Mouse (Mus musculus) neural tube, embryonic 14.5 days (tissue): ENCODE data around the gene Ercc2. TPM values are rescaled to one million over a fixed set of nuclear protein-coding genes. Genes with fewer than 3 reads are reported as not detected.

Experiments used
- ATAC-seq: fragments of 200-750 bp; cut with Nextera tagmentation; 2 replicates; pipeline ENCODE4 v1.8.0; 2017; ENCODE audit warnings: low read depth, mild to moderate bottlenecking, moderate TSS enrichment, moderate library complexity
- H3K27ac ChIP-seq: fragments of 300-500 bp; sonication (generic); 2 replicates; pipeline ENCODE4 v1.5.1; 2014; ENCODE audit warnings: low read depth, mild to moderate bottlenecking, control low read depth, low read length, moderate library complexity, mixed read lengths
- H3K27me3 ChIP-seq: fragments of 300-500 bp; sonication (generic); 2 replicates; pipeline ENCODE4 v1.6.1; 2014; ENCODE audit warnings: low read length; ENCODE audit not compliant: control insufficient read depth, insufficient read depth
- H3K36me3 ChIP-seq: fragments of 300-500 bp; sonication (generic); 2 replicates; pipeline ENCODE4 v1.6.1; 2014; ENCODE audit warnings: low read length, mixed read lengths; ENCODE audit not compliant: control insufficient read depth, insufficient read depth
- H3K4me1 ChIP-seq: fragments of 300-500 bp; sonication (generic); 2 replicates; pipeline ENCODE4 v1.6.1; 2014; ENCODE audit warnings: low read length; ENCODE audit not compliant: control insufficient read depth, insufficient read depth
- H3K4me2 ChIP-seq: fragments of 300-500 bp; sonication (generic); 2 replicates; pipeline ENCODE4 v1.6.1; 2014; ENCODE audit warnings: mild to moderate bottlenecking, low read depth, low read length, control low read depth
- H3K4me3 ChIP-seq: fragments of 300-500 bp; sonication (generic); 2 replicates; pipeline ENCODE4 v1.5.1; 2014; ENCODE audit warnings: low read depth, low read length, control low read depth, mixed read lengths
- H3K9ac ChIP-seq: fragments of 300-500 bp; sonication (generic); replicated peaks from 2 replicates; pipeline ENCODE4 v1.6.1; 2014; ENCODE audit warnings: low read depth, mild to moderate bottlenecking, control low read depth, low read length, mixed read lengths
- H3K9me3 ChIP-seq: fragments of 300-500 bp; sonication (generic); 2 replicates; pipeline ENCODE4 v1.6.1; 2016; ENCODE audit warnings: low read length; ENCODE audit not compliant: control insufficient read depth
- WGBS: fragments of 180-500 bp; shearing (Covaris S2); extraction: QIAGEN DNeasy Blood & Tissue Kit; methylation state at CpG from one replicate; pipeline ENCODE4 v1.1.7; 2014; 5-methylcytosine and 5-hydroxymethylcytosine counted together
- polyA plus RNA-seq: library from polyadenylated mRNA; unstranded; fragments of >200 nt; fragmentation: Nextera tagmentation; extraction: Ambion mirVana; gene quantifications from 2 replicates; pipeline ENCODE4 v1.2.1, GENCODE M21; 2014

Ercc2 gene
- polyA plus RNA-seq, 1 experiment from 2014 or later: 11.4 TPM

DNA sequence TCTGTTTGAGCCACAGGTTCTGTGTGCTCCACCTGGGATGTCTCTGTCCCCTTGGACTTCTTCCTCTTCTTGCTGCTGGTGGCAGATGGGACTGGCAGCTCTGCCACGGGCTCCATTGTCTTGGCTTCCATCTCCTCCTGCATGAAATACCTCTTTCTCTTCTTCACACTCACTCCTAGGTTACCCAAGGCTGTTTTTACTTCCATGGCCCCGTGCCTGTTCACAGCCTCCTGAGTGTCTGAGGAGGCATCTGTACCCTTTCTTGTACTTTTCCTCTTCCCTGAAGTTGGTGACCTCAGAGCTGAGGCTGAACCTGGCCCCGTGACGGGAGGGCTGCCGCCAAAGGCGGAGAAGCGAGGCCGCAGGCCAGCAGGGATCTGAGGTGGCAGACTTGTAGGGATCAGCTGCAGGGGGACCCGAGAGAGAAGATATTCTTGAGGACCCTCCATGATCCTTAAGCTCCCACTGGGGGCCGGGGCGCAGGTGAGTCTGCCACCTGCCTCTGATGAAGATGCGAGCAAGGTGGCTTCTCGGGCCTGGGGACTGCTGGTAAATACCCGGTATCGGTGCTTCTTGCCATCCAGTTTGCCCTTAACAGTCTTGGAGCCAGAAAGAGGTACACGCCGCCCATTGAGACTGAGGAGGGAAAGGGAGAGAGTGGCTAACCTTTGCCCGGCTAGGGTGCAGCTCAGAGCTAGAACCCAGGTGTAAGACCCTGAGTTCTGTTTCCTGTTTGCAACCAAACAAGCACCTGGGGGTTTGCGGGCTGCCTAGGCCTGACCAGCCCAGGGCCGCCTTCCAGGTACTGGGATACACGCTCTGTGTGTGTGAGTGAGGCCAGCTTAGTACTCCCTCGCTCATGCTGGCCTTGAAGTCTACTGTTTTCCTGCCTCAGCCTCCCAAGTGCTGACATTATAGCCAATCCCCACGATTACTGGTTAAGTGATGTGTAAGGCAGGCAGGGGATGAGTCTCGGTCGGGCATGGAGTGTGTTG, 24.1 kb upstream of the Ercc2 start:
- WGBS: 93% methylated on average over 25 of the region's 25 CpGs
- Histone ChIP-seq H3K27ac (no peak overlapping the region), H3K4me1 (peaks cover 12% of the 10 kb centered on the region), H3K27me3 (no peaks in the 10 kb centered on the region), H3K4me2 (no peak overlapping the region; the same call in 1 of the 2 replicates), H3K9me3 (no peaks in the 10 kb centered on the region), H3K9ac (no peak overlapping the region), H3K36me3 (peaks cover 33% of the 10 kb centered on the region), H3K4me3 (peak overlapping the region; percentile 59)
- no peak for ATAC-seq

DNA sequence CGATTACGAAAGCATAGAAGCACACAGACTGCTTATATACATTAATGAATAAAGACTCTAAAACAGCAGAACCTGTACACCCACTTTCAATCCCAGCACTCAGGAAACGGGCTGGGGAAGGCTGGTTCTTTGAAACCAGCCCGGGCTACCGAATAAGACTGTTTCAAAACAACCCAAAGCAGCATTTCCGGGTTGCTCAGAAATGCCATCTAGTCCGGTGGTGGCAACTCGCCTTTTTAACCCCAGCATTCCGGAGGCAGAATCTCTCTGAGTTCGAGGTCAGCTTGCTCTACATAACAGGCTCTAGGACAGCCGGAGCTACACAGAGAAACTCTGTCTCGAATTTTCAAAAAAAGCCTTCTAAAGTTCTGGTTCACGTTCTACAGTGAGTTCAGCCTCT, 23.2 kb upstream of the Ercc2 start:
- peak overlapping the region; percentile 59 for H3K4me3 ChIP-seq
- H3K4me1 ChIP-seq: peaks cover 12% of the 10 kb centered on the region
- ATAC-seq: no peak
- H3K9ac ChIP-seq: peak overlapping the region; percentile 60
- H3K36me3 ChIP-seq: peaks cover 26% of the 10 kb centered on the region
- H3K4me2 ChIP-seq: peak overlapping the region; percentile 99
- no peak overlapping the region for H3K27ac ChIP-seq
- H3K27me3 ChIP-seq: no peaks in the 10 kb centered on the region
- 22% methylated on average over 13 of the region's 13 CpGs for WGBS
- no peaks in the 10 kb centered on the region for H3K9me3 ChIP-seq

DNA sequence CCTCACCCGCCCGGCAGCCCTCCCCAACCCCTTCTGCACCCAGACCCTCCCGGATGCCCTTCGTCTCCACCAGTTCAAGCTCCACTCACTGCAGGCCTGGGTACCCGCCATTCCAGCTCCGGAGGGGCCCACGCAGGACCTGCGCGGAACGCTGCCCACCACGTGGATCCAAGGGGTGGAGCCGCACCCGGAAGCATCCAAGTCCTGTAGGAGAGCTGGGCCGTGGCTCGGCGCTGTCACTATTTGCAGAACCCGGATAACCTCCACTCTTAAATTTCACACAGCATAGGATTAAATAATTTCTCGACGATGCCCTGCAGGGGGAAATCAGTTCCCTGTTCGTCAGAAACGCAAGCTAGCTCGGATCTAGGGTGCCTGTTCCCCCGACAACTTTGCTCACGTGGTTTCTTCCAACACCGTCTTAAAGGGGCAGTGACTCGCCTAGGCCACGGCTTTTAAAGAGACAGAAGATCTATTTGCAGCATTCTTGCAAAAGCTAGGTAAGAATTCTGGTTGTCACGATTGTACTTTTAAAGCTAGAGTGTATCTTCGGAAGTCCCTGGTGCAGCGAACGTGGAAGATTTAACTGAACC, 22.4 kb upstream of the Ercc2 start, which contains the start of the genes Cd3eap and Ppp1r13l:
Gene Cd3eap, minus strand, starts transcription at position 185 of the 593 bp plus-strand sequence.
Gene Ppp1r13l, plus strand, starts transcription at position 451 of the 593 bp plus-strand sequence.
- 0 out of 2 replicates have a peak within 1 kb of the TSS, but pooled peaks have one; percentile 5 for H3K27ac ChIP-seq
- WGBS: 0% methylated on average over 31 of the region's 31 CpGs
- peaks cover 12% of the 10 kb centered on the region for H3K4me1 ChIP-seq
- peak; percentile 85 for ATAC-seq
- H3K4me2 ChIP-seq: peak within 1 kb of the TSS; percentile 99
- H3K9ac ChIP-seq: peak within 1 kb of the TSS; percentile 60
- peaks cover 23% of the 10 kb centered on the region for H3K36me3 ChIP-seq
- H3K27me3 ChIP-seq: no peaks in the 10 kb centered on the region
- H3K4me3 ChIP-seq: peak within 1 kb of the TSS; percentile 59
- no peaks in the 10 kb centered on the region for H3K9me3 ChIP-seq

DNA sequence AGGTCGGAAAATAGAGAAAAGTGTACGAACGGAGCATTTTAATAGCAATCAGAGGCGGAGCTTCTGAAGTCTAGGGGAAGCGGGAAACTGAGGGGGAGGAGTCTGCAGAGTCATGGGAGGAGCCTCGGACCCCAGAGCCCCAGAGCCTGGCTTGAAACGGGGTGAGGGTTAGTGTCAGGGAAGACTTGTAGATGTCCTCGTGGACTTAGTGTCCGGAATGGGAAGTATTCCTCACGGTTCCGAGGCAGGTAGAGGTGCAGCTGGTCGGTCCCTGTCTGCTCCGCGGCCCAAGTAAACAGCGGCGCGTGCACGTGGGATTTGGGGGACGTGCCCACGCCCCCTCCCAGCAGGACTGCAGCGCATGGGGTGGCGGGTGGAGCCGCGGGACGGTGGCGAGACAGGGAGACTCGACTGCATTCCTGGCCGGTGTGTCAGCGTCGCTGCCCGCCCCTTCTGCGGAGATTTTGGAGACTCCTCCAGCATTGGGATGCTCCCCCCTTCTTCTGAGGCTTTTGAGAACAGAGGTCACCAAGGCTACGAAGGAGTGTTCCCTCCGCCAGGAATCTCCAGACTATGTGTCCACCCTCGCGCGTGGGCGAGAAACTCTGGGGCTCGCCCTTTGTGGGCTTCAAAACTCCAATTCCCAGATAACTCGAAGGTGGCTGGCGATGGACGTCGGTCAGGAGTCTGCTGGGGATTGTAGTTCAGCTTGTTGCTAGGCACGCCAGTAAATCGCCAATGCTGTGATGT, 21.7 kb upstream of the Ercc2 start:
- Histone ChIP-seq H3K27ac (0 out of 2 replicates have a peak overlapping the region, but pooled peaks have one; percentile 5), H3K9ac (peak overlapping the region; percentile 32; the same call in 1 of the 2 replicates), H3K4me3 (peak overlapping the region; percentile 59), H3K4me1 (peaks cover 12% of the 10 kb centered on the region), H3K9me3 (no peaks in the 10 kb centered on the region), H3K36me3 (peaks cover 18% of the 10 kb centered on the region), H3K4me2 (peak overlapping the region; percentile 99), H3K27me3 (no peaks in the 10 kb centered on the region)
- under 1% methylated on average over 45 of the region's 45 CpGs for WGBS
- ATAC-seq: peak; percentile 78

DNA sequence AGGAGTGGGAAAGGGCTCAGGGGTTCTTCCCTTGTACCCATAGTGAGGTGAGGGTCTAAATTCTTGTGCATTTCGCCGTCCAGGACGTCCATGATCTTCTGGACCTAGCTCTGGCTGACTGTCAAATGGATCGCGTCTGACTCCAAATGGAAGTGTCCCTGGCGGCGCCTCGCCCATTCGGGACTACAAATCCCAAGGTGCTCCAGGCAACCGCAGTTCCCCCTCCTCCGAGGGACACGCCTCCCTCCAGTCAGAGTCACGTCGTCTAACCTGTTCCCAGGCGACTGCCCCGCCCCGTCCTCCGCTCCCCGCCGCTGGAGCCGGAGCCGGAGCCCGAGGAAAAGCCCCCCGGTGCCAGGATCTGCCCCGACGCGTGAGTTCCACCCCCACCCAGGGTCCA, 20.9 kb upstream of the Ercc2 start:
- Histone ChIP-seq H3K27me3 (no peaks in the 10 kb centered on the region), H3K9me3 (no peaks in the 10 kb centered on the region), H3K4me2 (peak overlapping the region; percentile 99), H3K4me3 (peak overlapping the region; percentile 59), H3K9ac (peak overlapping the region; percentile 52; the same call in 1 of the 2 replicates), H3K27ac (no peak overlapping the region), H3K4me1 (peaks cover 12% of the 10 kb centered on the region), H3K36me3 (peaks cover 14% of the 10 kb centered on the region; the same call in 1 of the 2 replicates)
- ATAC-seq: peak; percentile 57
- WGBS: under 1% methylated on average over 27 of the region's 27 CpGs

DNA sequence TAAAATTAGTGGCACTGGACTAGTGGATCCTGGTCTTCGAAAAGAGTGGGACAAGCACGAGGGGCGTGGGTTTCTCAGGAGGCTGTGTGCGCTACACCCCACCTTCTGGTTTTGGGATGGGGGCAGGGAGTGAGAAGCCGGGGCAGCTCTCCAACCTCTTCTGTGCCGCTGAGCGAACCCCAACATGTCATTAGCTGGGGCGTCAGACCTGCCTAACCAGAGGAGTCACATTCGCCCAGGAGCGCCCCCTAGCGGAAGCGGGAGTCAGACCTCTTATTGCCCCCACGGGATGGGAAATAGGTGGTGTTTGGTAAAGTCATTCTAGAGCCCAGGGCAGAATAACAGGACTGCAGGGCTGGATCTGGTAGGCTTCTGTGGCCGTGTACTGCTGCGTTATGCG, 20.1 kb upstream of the Ercc2 start:
- Histone ChIP-seq H3K9me3 (no peaks in the 10 kb centered on the region), H3K27ac (no peak overlapping the region)

DNA sequence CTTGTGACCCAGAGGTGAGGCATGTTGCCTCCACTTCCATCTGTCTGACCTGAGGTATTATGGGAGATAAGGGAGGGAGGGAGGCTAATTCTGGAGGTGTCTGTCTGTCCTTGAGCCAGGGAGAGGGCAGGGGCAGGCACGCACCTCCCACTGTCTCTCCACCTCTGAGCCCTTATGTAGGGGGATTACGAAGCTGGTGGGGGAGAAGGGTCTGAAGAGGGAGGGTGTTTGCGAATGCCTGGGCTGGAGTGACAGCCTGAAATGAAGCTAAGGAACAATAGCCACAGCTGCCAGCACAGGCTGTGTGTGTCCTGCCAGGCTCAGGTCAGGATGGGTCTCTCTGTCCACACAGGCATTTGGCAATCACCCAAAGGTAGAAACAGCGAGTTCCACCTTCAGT, 19.5 kb upstream of the Ercc2 start:
- no peaks in the 10 kb centered on the region for H3K9me3 ChIP-seq
- no peaks in the 10 kb centered on the region for H3K27me3 ChIP-seq
- no peak overlapping the region for H3K4me2 ChIP-seq
- peaks cover 2% of the 10 kb centered on the region; the same call in 1 of the 2 replicates for H3K36me3 ChIP-seq
- H3K9ac ChIP-seq: 0 out of 2 replicates have a peak overlapping the region, but pooled peaks have one; percentile 11
- H3K4me1 ChIP-seq: peaks cover 12% of the 10 kb centered on the region
- ATAC-seq: no peak
- no peak overlapping the region for H3K4me3 ChIP-seq
- 51% methylated on average over 4 of the region's 4 CpGs for WGBS
- H3K27ac ChIP-seq: no peak overlapping the region

More for the DNA sequence above, 20.1 kb upstream of the Ercc2 start:
- Histone ChIP-seq H3K9ac (0 out of 2 replicates have a peak overlapping the region, but pooled peaks have one; percentile 11), H3K4me1 (peaks cover 12% of the 10 kb centered on the region), H3K36me3 (peaks cover 6% of the 10 kb centered on the region; the same call in 1 of the 2 replicates), H3K4me3 (peak overlapping the region; percentile 59; the same call in 1 of the 2 replicates), H3K4me2 (peak overlapping the region; percentile 99), H3K27me3 (no peaks in the 10 kb centered on the region)
- ATAC-seq: no peak
- 14% methylated on average over 16 of the region's 16 CpGs for WGBS

DNA sequence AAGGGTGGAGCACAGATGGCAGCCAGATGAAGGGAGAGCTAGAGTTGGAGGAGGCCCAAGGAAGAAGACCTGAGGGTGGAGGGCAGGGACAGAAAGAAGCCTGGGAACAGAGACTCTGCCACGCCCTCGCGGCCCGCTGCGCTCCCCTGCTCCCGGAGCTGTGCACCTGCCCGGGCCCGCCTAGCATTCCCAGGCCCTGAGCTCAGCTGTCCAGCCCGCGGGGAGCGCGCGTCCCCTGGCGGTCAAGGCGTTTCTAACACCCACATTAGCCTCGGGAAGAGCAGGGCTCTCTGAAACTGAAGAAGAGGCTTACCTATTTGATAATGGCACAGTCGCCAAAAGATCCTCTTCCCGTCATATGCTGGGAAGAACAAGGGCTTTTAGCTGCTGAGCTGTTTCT, 17.9 kb upstream of the Ercc2 start:
- Histone ChIP-seq H3K27me3 (no peaks in the 10 kb centered on the region), H3K4me3 (no peak overlapping the region), H3K27ac (no peak overlapping the region), H3K4me2 (no peak overlapping the region), H3K36me3 (no peaks in the 10 kb centered on the region), H3K9ac (0 out of 2 replicates have a peak overlapping the region, but pooled peaks have one; percentile 16), H3K4me1 (peaks cover 3% of the 10 kb centered on the region), H3K9me3 (no peaks in the 10 kb centered on the region)
- ATAC-seq: no peak
- WGBS: 5% methylated on average over 18 of the region's 18 CpGs
